Mouse (Mus musculus) kidney, embryonic 16.5 days (tissue): ENCODE results near the gene Gm44805. TPM values are rescaled to one million over a fixed set of nuclear protein-coding genes. Genes with fewer than 3 reads are reported as not detected.
"Not testable (repeated sequence)": the region's sequence is repeated elsewhere in the genome, so short reads cannot be mapped to it uniquely, and the experiment has no call there.

Experiments used
- ATAC-seq: fragments of 200-750 bp; cut with Nextera tagmentation; 2 replicates; pipeline ENCODE4 v1.8.0; 2017; ENCODE audit warnings: moderate TSS enrichment; ENCODE audit not compliant: low FRiP score, low TSS enrichment
- H3K27ac ChIP-seq: fragments of 300-500 bp; sonication (generic); 2 replicates; pipeline ENCODE4 v1.5.1; 2014; ENCODE audit warnings: low read length
- H3K27me3 ChIP-seq: fragments of 300-500 bp; sonication (generic); 2 replicates; pipeline ENCODE4 v1.6.1; 2014; ENCODE audit warnings: low read length, control low read depth, mixed read lengths; ENCODE audit not compliant: insufficient read depth
- H3K36me3 ChIP-seq: fragments of 300-500 bp; sonication (generic); 2 replicates; pipeline ENCODE4 v1.6.1; 2014; ENCODE audit warnings: low read length, control low read depth, mixed read lengths; ENCODE audit not compliant: insufficient read depth
- H3K4me1 ChIP-seq: fragments of 300-500 bp; sonication (generic); 2 replicates; pipeline ENCODE4 v1.6.1; 2014; ENCODE audit warnings: low read length, control low read depth, mixed read lengths; ENCODE audit not compliant: insufficient read depth
- H3K4me2 ChIP-seq: fragments of 300-500 bp; sonication (generic); replicated peaks from 2 replicates; pipeline ENCODE4 v1.6.1; 2014; ENCODE audit warnings: low read depth, low read length
- H3K4me3 ChIP-seq: fragments of 300-500 bp; sonication (generic); 2 replicates; pipeline ENCODE4 v1.5.1; 2014; ENCODE audit warnings: mild to moderate bottlenecking, low read length
- H3K9ac ChIP-seq: fragments of 300-500 bp; sonication (generic); replicated peaks from 2 replicates; pipeline ENCODE4 v1.6.1; 2014; ENCODE audit warnings: low read length
- H3K9me3 ChIP-seq: fragments of 300-500 bp; sonication (generic); 2 replicates; pipeline ENCODE4 v1.6.1; 2016; ENCODE audit warnings: low read length, control low read depth
- WGBS: fragments of 180-500 bp; shearing (Covaris S2); extraction: QIAGEN DNeasy Blood & Tissue Kit; methylation state at CpG from one replicate; pipeline ENCODE4 v1.1.7; 2014; 5-methylcytosine and 5-hydroxymethylcytosine counted together
- polyA plus RNA-seq: library from polyadenylated mRNA; unstranded; fragments of >200 nt; fragmentation: Nextera tagmentation; extraction: Ambion mirVana; gene quantifications from 2 replicates; pipeline ENCODE4 v1.2.1, GENCODE M21; 2015

The Gm44805 gene
- polyA plus RNA-seq, 1 experiment from 2014 or later, result not detected

- H3K4me3 ChIP-seq, result no peak overlapping the region
- ATAC-seq, result no peak
- 60% methylated on average over 10 of the region's 10 CpGs for WGBS
- H3K9ac ChIP-seq, result 0 out of 2 replicates have a peak overlapping the region, but pooled peaks have one; percentile 25
- no peak overlapping the region for H3K27ac ChIP-seq
- no peak overlapping the region for H3K4me2 ChIP-seq
- no peaks in the 10 kb centered on the region for H3K9me3 ChIP-seq
- no peaks in the 10 kb centered on the region for H3K27me3 ChIP-seq
- H3K36me3 ChIP-seq, result no peaks in the 10 kb centered on the region; the same call in 1 of the 2 replicates
- peaks cover 38% of the 10 kb centered on the region for H3K4me1 ChIP-seq
Measured at GRCm38 (mm10) chr7:19694336-19695212, 13.4 kb upstream of the Gm44805 start.

DNA sequence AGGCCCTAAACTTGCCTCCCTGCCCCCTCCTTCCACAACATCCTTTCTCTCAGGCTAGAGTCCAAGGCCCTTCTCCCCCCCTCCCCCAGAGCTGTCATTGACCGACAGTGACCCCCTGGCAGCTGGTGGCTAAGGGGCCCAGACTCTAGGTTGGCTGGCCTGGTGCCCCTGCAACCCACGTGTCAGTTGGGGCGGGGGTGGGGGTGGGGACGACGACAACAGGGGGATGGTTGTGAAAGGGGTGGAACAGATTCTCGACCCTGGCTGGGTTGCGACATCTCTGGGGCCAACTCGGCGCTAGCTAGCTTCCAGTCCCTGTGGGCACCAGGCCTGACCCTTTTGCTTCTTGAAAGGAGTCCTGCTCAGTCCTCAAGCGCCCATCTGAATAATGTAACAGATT, 12.2 kb upstream of the Gm44805 start:
- H3K27ac ChIP-seq, result no peak overlapping the region
- H3K9ac ChIP-seq, result no peak overlapping the region
- 22% methylated on average over 9 of the region's 10 CpGs for WGBS
- no peaks in the 10 kb centered on the region; the same call in 1 of the 2 replicates for H3K36me3 ChIP-seq
- no peaks in the 10 kb centered on the region for H3K9me3 ChIP-seq
- no peak overlapping the region for H3K4me3 ChIP-seq
- no peak for ATAC-seq
- H3K4me1 ChIP-seq, result peaks cover 26% of the 10 kb centered on the region
- H3K27me3 ChIP-seq, result no peaks in the 10 kb centered on the region
- H3K4me2 ChIP-seq, result no peak overlapping the region

DNA sequence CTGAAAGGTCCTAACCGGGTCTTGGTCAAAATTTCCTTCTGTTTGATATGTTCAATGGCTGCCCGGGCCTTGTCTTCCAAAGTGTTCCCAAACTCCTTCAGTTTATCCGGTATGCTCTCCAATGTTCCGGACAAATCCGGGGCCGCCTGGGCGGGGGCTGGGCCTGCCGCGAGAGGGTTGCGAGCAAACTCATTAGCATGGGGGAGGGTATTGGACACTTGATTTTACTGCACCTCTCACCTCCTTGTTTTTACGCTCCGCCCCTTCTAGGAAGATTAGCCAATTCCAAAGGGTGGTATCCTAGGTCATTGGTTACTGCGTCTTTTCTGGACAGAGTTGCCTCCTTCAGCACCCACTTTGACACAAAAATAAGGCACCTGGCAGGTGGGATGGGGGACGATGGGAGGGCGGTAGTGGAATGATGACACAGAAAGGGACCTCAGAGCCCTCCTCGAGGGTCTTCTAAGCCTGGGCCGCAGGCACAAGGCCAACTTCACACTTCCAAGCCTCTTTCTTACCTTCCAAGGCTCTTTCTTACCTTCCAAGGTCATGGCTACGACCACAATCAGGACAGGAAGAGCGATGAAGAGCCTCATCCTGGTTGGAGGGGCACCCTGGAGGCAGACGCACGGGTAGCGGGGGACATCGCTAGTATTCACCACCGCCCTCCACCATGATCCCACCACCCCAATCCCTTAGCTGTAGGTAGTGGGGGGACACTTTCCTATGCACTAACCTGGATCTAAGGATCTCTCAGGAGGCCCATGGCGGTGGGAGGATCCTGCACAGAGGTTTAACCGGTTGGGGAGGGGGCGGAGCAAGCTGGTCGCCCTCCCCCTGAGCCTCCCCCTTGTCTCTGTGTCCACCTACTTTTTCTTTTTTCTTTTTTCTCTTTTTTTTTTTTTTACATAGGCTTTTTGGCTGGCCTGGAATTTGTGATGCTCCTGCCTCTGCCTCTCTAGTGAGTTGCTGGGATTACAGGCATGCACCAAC, 10.9 kb upstream of the Gm44805 start, which contains the start of gene Apoc1:
Gene Apoc1, minus strand, starts transcription at position 788 of the 993 bp plus-strand sequence.
- no peaks in the 10 kb centered on the region for H3K9me3 ChIP-seq
- no peaks in the 10 kb centered on the region for H3K27me3 ChIP-seq
- H3K36me3 ChIP-seq, result no peaks in the 10 kb centered on the region; the same call in 1 of the 2 replicates
- H3K4me1 ChIP-seq, result peaks cover 20% of the 10 kb centered on the region
- peak within 1 kb of the TSS; percentile 9; the same call in 1 of the 2 replicates for H3K4me2 ChIP-seq
- no peak within 1 kb of the TSS for H3K27ac ChIP-seq
- H3K4me3 ChIP-seq, result no peak within 1 kb of the TSS
- WGBS, result 45% methylated on average over 28 of the region's 28 CpGs
- ATAC-seq, result no peak
- 0 out of 2 replicates have a peak within 1 kb of the TSS, but pooled peaks have one; percentile 10 for H3K9ac ChIP-seq

DNA sequence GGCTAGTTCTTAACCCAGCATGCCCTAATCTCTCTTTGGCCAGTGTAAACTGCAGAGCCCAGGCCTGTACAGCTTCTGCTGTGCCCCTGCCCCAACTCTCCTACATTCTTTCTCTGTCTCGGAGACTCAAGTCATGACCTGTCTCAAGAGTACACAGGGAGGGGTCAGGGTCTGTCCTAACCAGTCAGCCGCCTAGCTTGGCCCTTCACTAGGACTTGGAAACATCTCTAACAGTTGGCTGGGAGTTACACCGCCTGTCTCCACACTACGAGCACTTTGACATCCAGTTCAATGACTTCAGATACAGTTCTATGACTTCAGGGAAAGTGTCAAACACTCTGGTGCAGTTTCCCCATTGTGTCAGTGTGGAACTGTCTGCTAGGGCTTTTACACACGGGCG, 10.2 kb upstream of the Gm44805 start:
- H3K4me2 ChIP-seq, result peak overlapping the region; percentile 9; the same call in 1 of the 2 replicates
- peaks cover 20% of the 10 kb centered on the region for H3K4me1 ChIP-seq
- WGBS, result 65% methylated on average over 6 of the region's 6 CpGs
- H3K9me3 ChIP-seq, result no peaks in the 10 kb centered on the region
- ATAC-seq, result no peak
- H3K27ac ChIP-seq, result no peak overlapping the region
- H3K27me3 ChIP-seq, result no peaks in the 10 kb centered on the region
- 0 out of 2 replicates have a peak overlapping the region, but pooled peaks have one; percentile 10 for H3K9ac ChIP-seq
- no peak overlapping the region for H3K4me3 ChIP-seq
- no peaks in the 10 kb centered on the region for H3K36me3 ChIP-seq

- Histone ChIP-seq H3K27me3 (no peaks in the 10 kb centered on the region), H3K4me2 (no peak overlapping the region), H3K9me3 (no peaks in the 10 kb centered on the region), H3K4me1 (peaks cover 20% of the 10 kb centered on the region), H3K9ac (no peak overlapping the region), H3K36me3 (no peaks in the 10 kb centered on the region), H3K4me3 (no peak overlapping the region), H3K27ac (no peak overlapping the region)
- no peak for ATAC-seq
- 77% methylated on average over 4 of the region's 4 CpGs for WGBS
Measured at GRCm38 (mm10) chr7:19690845-19691244, 9.6 kb upstream of the Gm44805 start.

- Histone ChIP-seq H3K9ac (no peak overlapping the region), H3K27me3 (no peaks in the 10 kb centered on the region), H3K36me3 (no peaks in the 10 kb centered on the region), H3K27ac (no peak overlapping the region), H3K4me2 (no peak overlapping the region), H3K4me1 (peaks cover 17% of the 10 kb centered on the region), H3K4me3 (no peak overlapping the region), H3K9me3 (no peaks in the 10 kb centered on the region)
- no peak for ATAC-seq
- 90% methylated on average over 2 of the region's 2 CpGs for WGBS
Measured at GRCm38 (mm10) chr7:19688611-19689010, 7.4 kb upstream of the Gm44805 start.

GRCm38 (mm10) chr7:19688101-19688500, 6.9 kb upstream of the Gm44805 start:
- Histone ChIP-seq H3K4me2 (no peak overlapping the region), H3K27ac (no peak overlapping the region), H3K9ac (no peak overlapping the region), H3K4me3 (no peak overlapping the region), H3K4me1 (peaks cover 13% of the 10 kb centered on the region), H3K9me3 (no peaks in the 10 kb centered on the region), H3K27me3 (no peaks in the 10 kb centered on the region), H3K36me3 (no peaks in the 10 kb centered on the region)
- no peak for ATAC-seq
- WGBS, result 92% methylated on average over 10 of the region's 10 CpGs

GRCm38 (mm10) chr7:19686927-19687583, 5.8 kb upstream of the Gm44805 start:
- H3K4me2 ChIP-seq, H3K27ac ChIP-seq, H3K4me1 ChIP-seq, H3K4me3 ChIP-seq, H3K27me3 ChIP-seq, H3K36me3 ChIP-seq, H3K9me3 ChIP-seq, H3K9ac ChIP-seq: not testable (repeated sequence)
- 69% methylated on average over 8 of the region's 8 CpGs for WGBS
- ATAC-seq, result 0 out of 2 replicates have a peak, but pooled peaks have one; percentile 6

GRCm38 (mm10) chr7:19686521-19686920, 5.3 kb upstream of the Gm44805 start:
- 86% methylated on average over 6 of the region's 6 CpGs for WGBS
- no peak overlapping the region; the same call in 1 of the 2 replicates for H3K27ac ChIP-seq
- H3K36me3 ChIP-seq, result no peaks in the 10 kb centered on the region
- 0 out of 2 replicates have a peak, but pooled peaks have one; percentile 5 for ATAC-seq
- H3K4me3 ChIP-seq, result no peak overlapping the region
- no peaks in the 10 kb centered on the region for H3K9me3 ChIP-seq
- H3K9ac ChIP-seq, result no peak overlapping the region
- no peaks in the 10 kb centered on the region for H3K27me3 ChIP-seq
- no peaks in the 10 kb centered on the region; the same call in 1 of the 2 replicates for H3K4me1 ChIP-seq
- no peak overlapping the region for H3K4me2 ChIP-seq
